Mouse (Mus musculus): ENCODE measurements around the gene Nacc2. TPM values are rescaled to one million over a fixed set of nuclear protein-coding genes. Genes with fewer than 3 reads are reported as not detected.

Nacc2 gene
- polyA plus RNA-seq, 1 experiment: 38.1 TPM

DNA sequence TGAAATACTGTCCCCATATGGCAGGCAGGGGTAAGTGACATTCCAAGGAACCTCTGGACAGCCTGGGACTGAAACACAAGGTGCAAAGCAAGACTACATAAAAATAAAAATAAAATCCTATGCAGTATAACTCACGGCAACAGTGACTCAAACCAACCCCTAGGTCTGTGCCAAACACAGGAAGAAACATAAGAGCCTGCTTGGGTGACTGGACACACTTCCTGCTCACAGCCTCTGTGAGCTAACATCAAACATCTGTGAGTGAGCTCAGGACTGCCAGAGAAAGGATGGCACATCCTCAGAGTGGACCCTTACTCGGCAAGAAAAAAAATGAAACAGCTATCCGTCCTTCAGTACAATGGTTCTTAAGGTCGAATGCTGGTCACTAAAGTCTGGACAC, 40.1 kb downstream of the Nacc2 start:
- TF ChIP-seq POLR2A (IDR thresholded peaks at IDR 0.05; ENCODE audit: low read depth, low read length): no peak
- no peak for TF ChIP-seq CTCF (conservative IDR thresholded peaks at IDR 0.05; ENCODE audit: insufficient read depth, insufficient read length, low read depth, low read length)
- Histone ChIP-seq H3K27ac (ENCODE audit: insufficient read depth, low read depth, low read length) (no peak overlapping the region), H3K4me1 (ENCODE audit: control insufficient read depth, insufficient read depth, low read length) (no peaks in the 10 kb centered on the region; the same call in 1 of the 2 replicates), H3K4me3 (ENCODE audit: insufficient read depth, low read depth, low read length) (no peak overlapping the region), H3K36me3 (ENCODE audit: control insufficient read depth, insufficient read depth, low read length) (no peaks in the 10 kb centered on the region), H3K27me3 (replicated peaks; ENCODE audit: control insufficient read depth, insufficient read depth, low read length) (no peaks in the 10 kb centered on the region)
- 55% methylated on average over 4 of the region's 4 CpGs for WGBS
- DNase-seq: no peak

DNA sequence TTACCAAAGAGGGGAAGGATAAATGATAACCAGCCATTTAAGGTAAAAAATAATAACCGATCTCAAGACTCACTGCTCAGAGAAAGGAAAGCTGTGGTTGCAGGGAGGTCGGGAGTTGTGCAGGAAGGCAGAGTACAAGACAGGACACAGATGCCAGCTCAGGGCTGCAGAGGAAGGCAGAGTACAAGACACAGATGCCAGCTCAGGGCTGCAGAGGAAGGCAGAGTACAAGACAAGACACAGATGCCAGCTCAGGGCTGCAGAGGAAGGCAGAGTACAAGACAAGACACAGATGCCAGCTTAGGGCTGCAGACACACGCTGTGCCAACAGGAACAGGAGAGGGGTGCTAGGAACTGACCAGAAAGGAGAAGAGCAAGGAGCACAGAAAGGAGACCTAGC, 42.2 kb downstream of the Nacc2 start:
- no peaks in the 10 kb centered on the region for H3K27me3 ChIP-seq (replicated peaks; ENCODE audit: control insufficient read depth, insufficient read depth, low read length)
- no peaks in the 10 kb centered on the region for H3K36me3 ChIP-seq (ENCODE audit: control insufficient read depth, insufficient read depth, low read length)
- H3K27ac ChIP-seq (ENCODE audit: insufficient read depth, low read depth, low read length): no peak overlapping the region
- TF ChIP-seq POLR2A (IDR thresholded peaks at IDR 0.05; ENCODE audit: low read depth, low read length) (no peak), CTCF (conservative IDR thresholded peaks at IDR 0.05; ENCODE audit: insufficient read depth, insufficient read length, low read depth, low read length) (no peak)
- WGBS: 68% methylated on average over 3 of the region's 3 CpGs
- no peak for DNase-seq
- H3K4me3 ChIP-seq (ENCODE audit: insufficient read depth, low read depth, low read length): no peak overlapping the region
- no peaks in the 10 kb centered on the region; the same call in 1 of the 2 replicates for H3K4me1 ChIP-seq (ENCODE audit: control insufficient read depth, insufficient read depth, low read length)

DNA sequence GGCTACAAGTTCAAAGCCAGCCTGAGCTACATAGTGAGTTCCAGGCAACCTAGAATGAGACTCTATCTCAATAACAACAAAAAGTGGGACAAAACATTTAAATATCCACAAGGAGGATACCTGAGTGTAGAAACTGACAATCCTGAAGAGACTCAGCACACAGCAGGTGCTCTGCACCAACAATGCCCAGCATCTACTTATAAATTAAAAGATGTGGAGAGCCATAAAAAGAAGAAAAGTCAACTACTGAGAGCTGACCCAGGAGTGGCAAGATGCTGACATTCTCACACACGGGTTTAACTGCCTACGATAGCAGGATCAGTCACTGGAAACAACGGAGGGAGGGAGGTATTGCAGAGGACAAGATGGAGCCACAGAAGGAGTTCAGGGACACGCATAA, 43.6 kb downstream of the Nacc2 start:
- 81% methylated on average over 4 of the region's 4 CpGs for WGBS
- TF ChIP-seq POLR2A (IDR thresholded peaks at IDR 0.05; ENCODE audit: low read depth, low read length) (no peak), CTCF (conservative IDR thresholded peaks at IDR 0.05; ENCODE audit: insufficient read depth, insufficient read length, low read depth, low read length) (no peak)
- Histone ChIP-seq H3K27me3 (replicated peaks; ENCODE audit: control insufficient read depth, insufficient read depth, low read length) (no peaks in the 10 kb centered on the region), H3K27ac (ENCODE audit: insufficient read depth, low read depth, low read length) (no peak overlapping the region), H3K36me3 (ENCODE audit: control insufficient read depth, insufficient read depth, low read length) (no peaks in the 10 kb centered on the region), H3K4me3 (ENCODE audit: insufficient read depth, low read depth, low read length) (no peak overlapping the region), H3K4me1 (ENCODE audit: control insufficient read depth, insufficient read depth, low read length) (no peaks in the 10 kb centered on the region; the same call in 1 of the 2 replicates)
- no peak for DNase-seq

DNA sequence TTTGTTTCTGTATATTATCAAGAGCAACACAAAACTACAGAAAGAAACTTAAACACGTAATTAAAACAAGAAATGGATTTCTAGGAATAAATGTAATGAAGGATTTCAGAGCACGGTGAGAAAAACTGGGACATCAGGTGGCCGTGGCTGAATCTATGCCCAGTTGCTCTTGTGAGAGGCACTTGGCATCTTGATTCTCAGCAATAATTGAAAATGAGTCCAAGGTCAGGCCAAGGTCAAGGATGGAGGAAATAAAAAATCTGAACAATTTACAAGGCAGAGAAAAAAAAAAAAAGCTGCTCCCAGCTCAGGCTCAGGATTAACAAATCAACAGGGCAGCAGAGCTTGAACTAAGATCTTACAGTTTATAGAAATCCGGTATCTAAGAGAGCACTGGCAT, 46.0 kb downstream of the Nacc2 start:
- no peaks in the 10 kb centered on the region for H3K27me3 ChIP-seq (replicated peaks; ENCODE audit: control insufficient read depth, insufficient read depth, low read length)
- H3K27ac ChIP-seq (ENCODE audit: insufficient read depth, low read depth, low read length): no peak overlapping the region
- TF ChIP-seq CTCF (conservative IDR thresholded peaks at IDR 0.05; ENCODE audit: insufficient read depth, insufficient read length, low read depth, low read length) (no peak), POLR2A (IDR thresholded peaks at IDR 0.05; ENCODE audit: low read depth, low read length) (no peak)
- H3K4me1 ChIP-seq (ENCODE audit: control insufficient read depth, insufficient read depth, low read length): no peaks in the 10 kb centered on the region; the same call in 1 of the 2 replicates
- no peak for DNase-seq
- H3K4me3 ChIP-seq (ENCODE audit: insufficient read depth, low read depth, low read length): no peak overlapping the region
- no peaks in the 10 kb centered on the region for H3K36me3 ChIP-seq (ENCODE audit: control insufficient read depth, insufficient read depth, low read length)
- WGBS: 68% methylated on average over 4 of the region's 4 CpGs

DNA sequence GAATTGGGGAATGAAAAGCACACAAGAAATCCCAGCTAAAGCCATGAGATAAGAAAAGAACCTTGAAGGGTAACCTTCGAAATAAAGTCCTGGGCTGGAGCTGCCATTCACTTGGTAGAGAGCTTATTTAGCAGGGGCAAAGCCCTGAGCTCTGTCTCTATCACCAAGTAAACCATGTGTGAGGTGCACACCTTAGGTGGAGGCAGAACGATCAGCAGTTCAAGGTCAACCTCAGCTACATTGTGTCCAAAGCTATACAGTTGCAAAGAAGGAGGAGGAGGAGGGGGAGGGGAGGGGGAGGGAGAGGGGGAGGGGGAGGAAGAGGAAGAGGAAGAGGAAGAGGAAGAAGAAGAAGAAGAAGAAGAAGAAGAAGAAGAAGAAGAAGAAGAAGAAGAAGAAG, 46.9 kb downstream of the Nacc2 start:
- no peak for DNase-seq
- no peaks in the 10 kb centered on the region for H3K36me3 ChIP-seq (ENCODE audit: control insufficient read depth, insufficient read depth, low read length)
- no peak overlapping the region for H3K27ac ChIP-seq (ENCODE audit: insufficient read depth, low read depth, low read length)
- TF ChIP-seq POLR2A (IDR thresholded peaks at IDR 0.05; ENCODE audit: low read depth, low read length) (no peak), CTCF (conservative IDR thresholded peaks at IDR 0.05; ENCODE audit: insufficient read depth, insufficient read length, low read depth, low read length) (no peak)
- WGBS: 64% methylated on average over 2 of the region's 2 CpGs
- H3K27me3 ChIP-seq (replicated peaks; ENCODE audit: control insufficient read depth, insufficient read depth, low read length): no peaks in the 10 kb centered on the region
- H3K4me1 ChIP-seq (ENCODE audit: control insufficient read depth, insufficient read depth, low read length): no peaks in the 10 kb centered on the region; the same call in 1 of the 2 replicates
- no peak overlapping the region for H3K4me3 ChIP-seq (ENCODE audit: insufficient read depth, low read depth, low read length)

DNA sequence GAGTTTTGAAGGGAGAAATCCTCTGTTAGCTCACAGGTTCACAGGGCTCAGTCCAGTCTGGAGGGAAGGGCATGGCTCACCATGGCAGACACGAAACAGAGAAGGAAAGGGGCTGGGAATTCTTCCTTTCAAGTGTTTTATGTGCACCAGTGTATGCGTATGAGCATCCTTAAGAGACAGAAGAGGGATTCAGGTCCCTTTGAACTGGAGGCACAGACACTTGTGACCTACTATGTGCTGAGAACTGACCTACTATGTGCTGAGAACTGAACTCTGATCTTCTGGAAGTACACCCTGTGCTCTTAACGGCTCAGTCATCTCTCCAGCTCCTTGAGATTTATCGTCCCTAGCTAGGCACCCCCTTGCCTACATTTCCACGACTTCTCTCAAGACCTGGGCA, 48.5 kb downstream of the Nacc2 start:
- WGBS: 85% methylated on average over 5 of the region's 5 CpGs

DNA sequence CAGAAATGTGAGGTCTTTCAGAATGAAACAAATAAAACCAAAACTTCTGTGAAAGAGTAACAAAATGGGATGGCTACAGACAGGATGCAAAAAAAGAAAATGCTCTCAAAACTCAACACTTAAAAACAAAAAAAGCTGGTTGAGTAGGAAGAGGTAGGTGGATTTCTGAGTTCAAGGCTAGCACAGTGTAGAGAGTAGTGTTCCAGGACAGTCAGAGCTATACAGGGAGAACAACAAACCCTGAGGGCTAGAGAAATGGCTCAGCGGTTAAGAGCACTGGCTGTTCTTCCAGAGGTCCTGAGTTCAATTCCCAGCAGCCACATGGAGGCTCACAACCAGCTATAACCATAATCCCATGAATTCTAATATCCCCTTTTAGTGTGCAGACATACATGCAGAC, 54.4 kb downstream of the Nacc2 start:
- no peaks in the 10 kb centered on the region for H3K36me3 ChIP-seq (ENCODE audit: control insufficient read depth, insufficient read depth, low read length)
- H3K27me3 ChIP-seq (replicated peaks; ENCODE audit: control insufficient read depth, insufficient read depth, low read length): no peaks in the 10 kb centered on the region
- no peaks in the 10 kb centered on the region for H3K4me1 ChIP-seq (ENCODE audit: control insufficient read depth, insufficient read depth, low read length)
- no peak overlapping the region for H3K4me3 ChIP-seq (ENCODE audit: insufficient read depth, low read depth, low read length)
- 83% methylated on average over 1 of the region's 1 CpGs for WGBS
- DNase-seq: no peak
- TF ChIP-seq CTCF (conservative IDR thresholded peaks at IDR 0.05; ENCODE audit: insufficient read depth, insufficient read length, low read depth, low read length): no peak
- H3K27ac ChIP-seq (ENCODE audit: insufficient read depth, low read depth, low read length): no peak overlapping the region

More for the DNA sequence above, 48.5 kb downstream of the Nacc2 start:
- TF ChIP-seq CTCF (conservative IDR thresholded peaks at IDR 0.05; ENCODE audit: insufficient read depth, insufficient read length, low read depth, low read length): no peak
- no peak for TF ChIP-seq POLR2A (IDR thresholded peaks at IDR 0.05; ENCODE audit: low read depth, low read length)
- no peak overlapping the region for H3K27ac ChIP-seq (ENCODE audit: insufficient read depth, low read depth, low read length)
- H3K36me3 ChIP-seq (ENCODE audit: control insufficient read depth, insufficient read depth, low read length): no peaks in the 10 kb centered on the region
- H3K4me1 ChIP-seq (ENCODE audit: control insufficient read depth, insufficient read depth, low read length): no peaks in the 10 kb centered on the region; the same call in 1 of the 2 replicates
- no peaks in the 10 kb centered on the region for H3K27me3 ChIP-seq (replicated peaks; ENCODE audit: control insufficient read depth, insufficient read depth, low read length)
- DNase-seq: no peak
- H3K4me3 ChIP-seq (ENCODE audit: insufficient read depth, low read depth, low read length): no peak overlapping the region

DNA sequence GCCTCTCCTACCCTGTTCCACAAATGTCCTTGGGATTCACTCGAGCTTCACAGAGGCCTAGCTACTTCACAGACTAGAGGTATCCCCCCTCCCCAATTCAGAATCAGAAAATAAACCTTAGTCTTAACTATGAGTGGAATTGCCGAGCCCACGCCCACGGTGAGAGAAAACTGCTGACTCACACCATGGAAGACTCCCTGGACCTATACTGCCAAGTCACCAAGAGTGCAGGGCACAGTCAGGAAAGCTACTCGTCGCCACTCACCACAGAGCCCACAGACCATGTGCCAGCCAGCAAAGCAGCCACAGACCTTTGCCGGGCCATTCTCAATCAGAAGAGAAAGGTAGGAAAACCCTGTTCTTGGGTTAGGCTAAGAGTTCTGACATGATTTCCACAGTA, 54.8 kb downstream of the Nacc2 start:
- H3K4me1 ChIP-seq (ENCODE audit: control insufficient read depth, insufficient read depth, low read length): no peaks in the 10 kb centered on the region
- H3K4me3 ChIP-seq (ENCODE audit: insufficient read depth, low read depth, low read length): no peak overlapping the region
- H3K27me3 ChIP-seq (replicated peaks; ENCODE audit: control insufficient read depth, insufficient read depth, low read length): no peaks in the 10 kb centered on the region
- DNase-seq: no peak
- H3K36me3 ChIP-seq (ENCODE audit: control insufficient read depth, insufficient read depth, low read length): no peaks in the 10 kb centered on the region
- no peak overlapping the region for H3K27ac ChIP-seq (ENCODE audit: insufficient read depth, low read depth, low read length)
- TF ChIP-seq POLR2A (IDR thresholded peaks at IDR 0.05; ENCODE audit: low read depth, low read length): no peak
- TF ChIP-seq CTCF (conservative IDR thresholded peaks at IDR 0.05; ENCODE audit: insufficient read depth, insufficient read length, low read depth, low read length): no peak
- WGBS: 65% methylated on average over 7 of the region's 7 CpGs
